Mouse (Mus musculus) cerebral cortex, adult 2 months (tissue): Measurements from ENCODE around the gene Ppp2r3d.

Experiments
- WGBS: fragments of 180-500 bp; shearing (Covaris S2); methylation state at CpG from one replicate; pipeline ENCODE4 v1.1.7; 2018; 5-methylcytosine and 5-hydroxymethylcytosine counted together

Ppp2r3d gene

DNA sequence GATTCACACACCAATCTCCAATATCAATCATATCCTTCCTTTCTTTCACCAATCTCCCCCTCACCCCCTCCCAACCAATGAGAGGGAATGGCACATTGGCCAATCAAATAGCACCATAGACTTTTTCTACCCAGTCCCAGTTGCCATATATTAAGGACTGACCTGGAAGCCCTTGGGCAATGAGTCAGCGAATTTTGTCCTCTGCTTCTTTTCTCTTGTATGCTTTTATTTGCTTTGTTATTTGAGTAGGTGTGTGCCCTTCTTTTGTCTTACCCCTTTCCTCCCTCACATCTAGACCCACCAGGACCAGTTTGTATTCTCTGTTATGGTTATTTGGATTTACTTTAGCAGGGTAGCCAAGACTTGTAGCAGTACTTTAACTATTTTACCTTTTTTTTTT, 68.1 kb downstream of the Ppp2r3d start:
- 57% methylated on average over 1 of the region's 1 CpGs for WGBS
